In the genomic region with DNA sequence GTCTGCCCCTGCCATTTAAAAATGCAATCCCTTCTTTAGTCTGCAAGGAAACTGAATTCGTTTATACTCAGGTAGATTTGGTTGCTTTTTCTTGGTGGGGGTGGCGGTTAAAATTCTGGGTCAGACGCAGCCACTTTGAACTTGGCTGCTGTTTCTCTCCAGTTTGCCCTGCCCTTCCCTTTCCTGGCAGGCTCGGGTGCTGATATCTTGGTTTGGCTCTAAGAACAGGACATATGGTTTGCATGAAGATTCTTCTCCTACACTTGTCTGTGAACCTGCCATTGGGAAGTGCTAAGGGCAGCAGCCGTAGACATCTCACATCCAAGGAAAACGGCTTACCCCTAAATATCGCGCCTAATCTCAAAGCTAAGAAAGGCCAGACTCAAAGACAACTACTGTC, we compare ENCODE assay signal across 18 mouse cellular contexts.
"Had no signal": no experiment of that assay in that cellular context is flagged by ENCODE, and none has a peak within 500 bp of the region (broad histone marks: within the 10 kb centered on the region; RNA-seq: fewer than 3 reads in every experiment).

No protein-coding gene starts in this region.

- H3K27ac ChIP-seq: midbrain, embryonic 10.5 days; midbrain, embryonic 12.5 days; neural tube, embryonic 13.5 days; neural tube, embryonic 15.5 days had no signal

- DNase-seq: lung, embryonic 14.5 days; lung, postnatal 10 days; lung, postnatal 4 days; midbrain, embryonic 14.5 days; retina, postnatal 1 day; right cerebral cortex, adult 18-20 months; right cerebral cortex, postnatal 25 days; right cerebral cortex, postnatal 4 days; spleen, adult 18-20 months; thymus, adult 18-20 months; thymus, postnatal 14 days; thymus, postnatal 36 days had no signal

- H3K4me2 ChIP-seq: lung, embryonic 14.5 days; midbrain, embryonic 12.5 days; neural tube, embryonic 13.5 days; neural tube, embryonic 15.5 days had no signal

- H3K4me3 ChIP-seq: midbrain, embryonic 10.5 days; midbrain, embryonic 12.5 days; myocyte; neural tube, embryonic 13.5 days; neural tube, embryonic 15.5 days had no signal

- H3K27me3 ChIP-seq: midbrain, embryonic 12.5 days; neural tube, embryonic 13.5 days; neural tube, embryonic 15.5 days had no signal

- H3K4me1 ChIP-seq: midbrain, embryonic 12.5 days; neural tube, embryonic 13.5 days; neural tube, embryonic 15.5 days had no signal

- H3K9me3 ChIP-seq: midbrain, embryonic 10.5 days; midbrain, embryonic 12.5 days; neural tube, embryonic 13.5 days; neural tube, embryonic 15.5 days had no signal

- H3K36me3 ChIP-seq: midbrain, embryonic 10.5 days; midbrain, embryonic 12.5 days; neural tube, embryonic 13.5 days; neural tube, embryonic 15.5 days had no signal

- ATAC-seq: midbrain, embryonic 16.5 days had no signal

- H3K9ac ChIP-seq: lung, embryonic 14.5 days; midbrain, embryonic 12.5 days; neural tube, embryonic 13.5 days; neural tube, embryonic 15.5 days had no signal
